Mouse (Mus musculus) stomach, embryonic 15.5 days (tissue): ENCODE measurements around the gene Nfe2l2. TPM values are rescaled to one million over a fixed set of nuclear protein-coding genes. Genes with fewer than 3 reads are reported as not detected.
"Not testable (repeated sequence)": the region's sequence is repeated elsewhere in the genome, so short reads cannot be mapped to it uniquely, and the experiment has no call there.

ENCODE experiments used
- ATAC-seq: fragments of 200-750 bp; cut with Nextera tagmentation; 2 replicates; pipeline ENCODE4 v1.8.0; 2017; ENCODE audit warnings: low read depth, moderate number of reproducible peaks, moderate TSS enrichment; ENCODE audit not compliant: insufficient read depth, low FRiP score
- H3K27ac ChIP-seq: fragments of 300-500 bp; sonication (generic); 2 replicates; pipeline ENCODE4 v1.5.1; 2015; ENCODE audit warnings: mild to moderate bottlenecking, inconsistent platforms
- H3K27me3 ChIP-seq: fragments of 300-500 bp; sonication (generic); replicated peaks from 2 replicates; pipeline ENCODE4 v1.6.1; 2015; ENCODE audit warnings: inconsistent platforms
- H3K36me3 ChIP-seq: fragments of 300-500 bp; sonication (generic); 2 replicates; pipeline ENCODE4 v1.6.1; 2015; ENCODE audit warnings: inconsistent platforms
- H3K4me1 ChIP-seq: fragments of 300-500 bp; sonication (generic); 2 replicates; pipeline ENCODE4 v1.6.1; 2015; ENCODE audit warnings: inconsistent platforms
- H3K4me2 ChIP-seq: fragments of 300-500 bp; sonication (generic); 2 replicates; pipeline ENCODE4 v1.6.1; 2015; ENCODE audit warnings: mild to moderate bottlenecking, inconsistent platforms
- H3K4me3 ChIP-seq: fragments of 300-500 bp; sonication (generic); replicated peaks from 2 replicates; pipeline ENCODE4 v1.5.1; 2015; ENCODE audit warnings: inconsistent platforms
- H3K9ac ChIP-seq: fragments of 300-500 bp; sonication (generic); 2 replicates; pipeline ENCODE4 v1.6.1; 2015; ENCODE audit warnings: inconsistent platforms
- H3K9me3 ChIP-seq: fragments of 300-500 bp; sonication (generic); 2 replicates; pipeline ENCODE4 v1.6.1; 2016; ENCODE audit warnings: inconsistent platforms
- WGBS: fragments of 180-500 bp; shearing (Covaris S2); methylation state at CpG from one replicate; pipeline ENCODE4 v1.1.7; 2015; 5-methylcytosine and 5-hydroxymethylcytosine counted together
- microRNA-seq: library from miRNA; unstranded; fragments of <30 nt; microRNA quantifications from one replicate; pipeline ENCODE4, GENCODE M21; 2016
- polyA plus RNA-seq: library from polyadenylated mRNA; unstranded; fragments of >200 nt; fragmentation: Nextera tagmentation; extraction: Ambion mirVana; gene quantifications from 2 replicates; pipeline ENCODE4 v1.2.1, GENCODE M21; 2015

The Nfe2l2 gene
- polyA plus RNA-seq, 1 experiment from 2014 or later: 93.9 TPM

DNA sequence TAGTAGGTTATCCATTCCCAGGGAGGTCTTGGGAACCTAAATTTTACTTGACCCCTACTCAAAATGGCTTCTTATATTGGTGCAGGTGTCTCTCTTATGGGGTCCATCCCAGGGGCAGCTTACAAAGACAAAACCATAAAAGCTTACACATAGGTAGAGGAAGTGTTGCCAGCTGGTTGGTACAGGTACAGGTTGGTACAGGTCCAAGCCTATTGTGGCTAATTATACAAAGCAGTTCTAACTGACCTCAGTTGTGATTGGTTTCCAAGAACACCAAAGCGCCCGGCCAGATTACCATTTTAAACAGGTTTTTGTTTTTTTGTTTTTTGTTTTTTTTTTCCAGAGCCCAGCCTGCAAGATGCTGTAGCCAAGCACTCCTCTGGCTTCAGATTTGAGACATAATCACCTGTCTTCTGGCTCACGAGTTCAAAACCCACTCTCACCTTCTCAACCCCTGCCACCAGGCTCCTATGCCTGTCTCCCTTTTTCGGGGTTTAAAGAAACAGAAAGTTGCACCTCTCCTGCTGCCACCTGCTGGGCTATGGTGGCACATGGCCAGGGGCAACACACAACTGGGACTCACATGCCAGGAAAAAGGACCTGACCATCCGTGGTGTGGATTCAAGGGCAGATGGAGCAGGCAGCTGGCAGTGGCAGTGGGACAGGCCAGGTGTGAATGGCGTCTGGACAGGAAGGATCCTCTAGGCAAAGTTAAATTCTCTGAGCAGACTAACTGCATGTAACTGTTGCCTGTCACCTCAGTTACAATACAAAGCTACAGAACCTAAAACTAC is 68.0 kb downstream of the Nfe2l2 start:
- ATAC-seq: peak; percentile 4; the same call in 1 of the 2 replicates
- no peak overlapping the region for H3K27ac ChIP-seq
- WGBS: 73% methylated on average over 6 of the region's 6 CpGs

GRCm38 (mm10) chr2:75634431-75634830 is 70.0 kb downstream of the Nfe2l2 start:
- 88% methylated on average over 14 of the region's 14 CpGs for WGBS
- not testable (repeated sequence) for H3K9me3 ChIP-seq, H3K4me1 ChIP-seq, H3K27me3 ChIP-seq, H3K4me2 ChIP-seq, H3K4me3 ChIP-seq, ATAC-seq, H3K27ac ChIP-seq, H3K36me3 ChIP-seq, H3K9ac ChIP-seq

More for the DNA sequence above, 68.0 kb downstream of the Nfe2l2 start:
- peaks cover 6% of the 10 kb centered on the region for H3K4me1 ChIP-seq
- H3K36me3 ChIP-seq: no peaks in the 10 kb centered on the region
- no peak overlapping the region for H3K4me2 ChIP-seq
- H3K4me3 ChIP-seq: no peak overlapping the region
- H3K9me3 ChIP-seq: no peaks in the 10 kb centered on the region
- no peak overlapping the region for H3K9ac ChIP-seq
- H3K27me3 ChIP-seq: no peaks in the 10 kb centered on the region

DNA sequence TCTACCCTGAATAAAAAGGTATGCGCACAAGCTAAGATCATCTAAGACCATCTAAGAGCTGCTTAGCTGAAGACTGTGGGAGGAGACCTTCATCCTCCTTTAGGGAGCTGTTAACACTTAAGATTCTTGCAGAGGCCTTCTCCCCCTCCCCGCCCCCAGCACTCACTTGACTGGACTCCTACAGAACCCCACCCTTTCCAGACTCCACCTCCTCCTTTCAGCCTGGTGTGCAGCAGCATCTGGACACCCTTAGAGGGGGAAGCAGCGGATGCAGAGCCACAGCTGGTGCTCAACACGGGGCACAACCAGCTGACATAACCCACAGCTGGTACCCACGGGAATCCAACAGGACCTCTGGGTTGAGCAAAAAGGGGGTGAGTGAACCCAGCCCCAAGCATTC is 70.7 kb downstream of the Nfe2l2 start:
- H3K9ac ChIP-seq: no peak overlapping the region
- 49% methylated on average over 5 of the region's 5 CpGs for WGBS
- H3K4me2 ChIP-seq: 0 out of 2 replicates have a peak overlapping the region, but pooled peaks have one; percentile 3
- no peaks in the 10 kb centered on the region for H3K36me3 ChIP-seq
- peak; percentile 45; the same call in 1 of the 2 replicates for ATAC-seq
- no peaks in the 10 kb centered on the region for H3K9me3 ChIP-seq
- no peaks in the 10 kb centered on the region for H3K27me3 ChIP-seq
- H3K4me3 ChIP-seq: no peak overlapping the region
- peaks cover 6% of the 10 kb centered on the region for H3K4me1 ChIP-seq
- H3K27ac ChIP-seq: no peak overlapping the region

DNA sequence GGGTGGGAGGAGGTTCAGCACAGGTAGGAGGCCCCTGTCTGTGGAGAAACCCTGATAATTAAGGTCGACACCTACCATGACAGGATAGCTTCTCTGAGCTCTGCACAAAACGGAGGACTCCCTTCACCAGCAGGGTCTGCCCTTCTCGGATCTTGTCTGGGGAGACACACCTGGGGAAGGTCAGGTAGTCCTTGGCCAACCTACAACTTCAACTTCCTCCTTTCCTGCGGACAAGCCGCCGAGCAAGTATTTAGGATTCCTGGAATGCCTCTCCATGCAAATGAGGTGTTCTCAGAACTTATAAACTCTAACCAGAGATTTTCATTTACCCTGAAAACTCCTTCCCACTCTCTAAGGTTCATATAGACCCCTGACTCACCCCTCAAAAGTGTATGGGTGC is 71.1 kb downstream of the Nfe2l2 start:
- H3K27me3 ChIP-seq: no peaks in the 10 kb centered on the region
- 0 out of 2 replicates have a peak overlapping the region, but pooled peaks have one; percentile 3 for H3K4me2 ChIP-seq
- H3K27ac ChIP-seq: no peak overlapping the region
- 66% methylated on average over 6 of the region's 6 CpGs for WGBS
- H3K4me1 ChIP-seq: peaks cover 6% of the 10 kb centered on the region
- H3K9ac ChIP-seq: no peak overlapping the region
- H3K4me3 ChIP-seq: no peak overlapping the region
- H3K36me3 ChIP-seq: no peaks in the 10 kb centered on the region
- no peak for ATAC-seq
- H3K9me3 ChIP-seq: no peaks in the 10 kb centered on the region

- Histone ChIP-seq H3K9ac (no peak overlapping the region), H3K27ac (no peak overlapping the region), H3K4me1 (peaks cover 6% of the 10 kb centered on the region), H3K4me3 (no peak overlapping the region), H3K36me3 (no peaks in the 10 kb centered on the region), H3K27me3 (no peaks in the 10 kb centered on the region), H3K4me2 (no peak overlapping the region), H3K9me3 (no peaks in the 10 kb centered on the region)
- WGBS: 79% methylated on average over 12 of the region's 12 CpGs
- ATAC-seq: no peak
Observed at GRCm38 (mm10) chr2:75632721-75633181, 71.7 kb downstream of the Nfe2l2 start.

GRCm38 (mm10) chr2:75632043-75632442 is 72.4 kb downstream of the Nfe2l2 start:
- Histone ChIP-seq H3K4me3 (no peak overlapping the region), H3K36me3 (no peaks in the 10 kb centered on the region), H3K27ac (no peak overlapping the region), H3K9ac (no peak overlapping the region), H3K4me1 (peaks cover 6% of the 10 kb centered on the region), H3K9me3 (no peaks in the 10 kb centered on the region), H3K4me2 (no peak overlapping the region), H3K27me3 (no peaks in the 10 kb centered on the region)
- WGBS: 75% methylated on average over 6 of the region's 6 CpGs
- ATAC-seq: no peak

- no peak for ATAC-seq
- no peaks in the 10 kb centered on the region for H3K36me3 ChIP-seq
- no peaks in the 10 kb centered on the region for H3K9me3 ChIP-seq
- H3K27ac ChIP-seq: no peak overlapping the region
- whole genome bisulfite sequencing: 65% methylated on average over 6 of the region's 6 CpGs
- no peak overlapping the region for H3K4me2 ChIP-seq
- H3K4me1 ChIP-seq: peaks cover 6% of the 10 kb centered on the region
- no peak overlapping the region for H3K9ac ChIP-seq
- no peaks in the 10 kb centered on the region for H3K27me3 ChIP-seq
- no peak overlapping the region for H3K4me3 ChIP-seq
Observed at GRCm38 (mm10) chr2:75631421-75631820, 73.0 kb downstream of the Nfe2l2 start.

- Histone ChIP-seq H3K27ac (no peak overlapping the region), H3K4me2 (no peak overlapping the region), H3K4me3 (no peak overlapping the region), H3K4me1 (no peaks in the 10 kb centered on the region), H3K9me3 (no peaks in the 10 kb centered on the region), H3K36me3 (no peaks in the 10 kb centered on the region), H3K27me3 (no peaks in the 10 kb centered on the region), H3K9ac (no peak overlapping the region)
- WGBS: 91% methylated on average over 8 of the region's 8 CpGs
- ATAC-seq: no peak
Observed at GRCm38 (mm10) chr2:75628487-75628886, 76.0 kb downstream of the Nfe2l2 start.

GRCm38 (mm10) chr2:75626597-75627440 is 77.6 kb downstream of the Nfe2l2 start:
- H3K4me2 ChIP-seq: no peak overlapping the region
- H3K27ac ChIP-seq: no peak overlapping the region
- no peak overlapping the region for H3K4me3 ChIP-seq
- H3K36me3 ChIP-seq: no peaks in the 10 kb centered on the region
- H3K9ac ChIP-seq: no peak overlapping the region
- ATAC-seq: no peak
- H3K27me3 ChIP-seq: no peaks in the 10 kb centered on the region
- H3K9me3 ChIP-seq: no peaks in the 10 kb centered on the region
- WGBS: 70% methylated on average over 6 of the region's 6 CpGs
- no peaks in the 10 kb centered on the region for H3K4me1 ChIP-seq

Small RNA genes within 50 kb of the gene (microRNA-seq; reads per million reads assigned to microRNA genes)
- not detected for gene Gm24574

Other genes starting within 250 kb of the Nfe2l2 start
- gene Hnrnpa3, start 45.4 kb downstream of the Nfe2l2 start, polyA plus RNA-seq: 241 and 344 TPM in 2 replicates
- 29.8 and 35.5 TPM in 2 replicates for gene Agps, start 127.5 kb upstream of the Nfe2l2 start, polyA plus RNA-seq
- gene Ttc30b, start 233.9 kb upstream of the Nfe2l2 start, polyA plus RNA-seq: 9.5 and 10.7 TPM in 2 replicates